Mouse (Mus musculus): ENCODE data around the gene Cox8c. TPM values are rescaled to one million over a fixed set of nuclear protein-coding genes. Genes with fewer than 3 reads are reported as not detected.

Gene Cox8c
- polyA plus RNA-seq, 1 experiment from 2014 or later, result not detected

DNA sequence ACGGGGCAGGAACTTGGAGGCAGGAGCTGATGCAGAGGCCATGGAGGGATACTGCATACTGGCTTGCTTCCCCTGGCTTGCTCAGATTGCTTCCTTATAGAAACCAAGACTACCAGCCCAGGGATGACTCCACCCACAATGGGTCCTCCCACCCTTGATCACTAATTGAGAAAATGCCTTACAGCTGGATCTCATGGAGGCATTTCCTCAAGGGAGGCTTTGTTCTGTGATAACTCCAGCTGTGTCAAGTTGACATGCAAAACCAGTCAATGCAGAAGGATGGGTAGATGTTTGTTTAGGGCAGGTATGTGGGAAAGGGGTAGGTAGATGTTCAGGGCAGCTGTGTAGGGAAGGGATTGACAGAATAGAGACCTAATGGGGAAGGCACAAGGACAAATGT lies 31.2 kb downstream of the Cox8c start:
- DNase-seq (ENCODE audit: low spot score), result no peak
- 66% methylated on average over 1 of the region's 1 CpGs for WGBS
- Histone ChIP-seq H3K36me3 (no peaks in the 10 kb centered on the region), H3K27ac (no peak overlapping the region), H3K4me1 (no peaks in the 10 kb centered on the region), H3K4me3 (no peak overlapping the region), H3K9me3 (replicated peaks) (no peaks in the 10 kb centered on the region), H3K27me3 (ENCODE audit: low read depth, poor library complexity, severe bottlenecking) (no peaks in the 10 kb centered on the region; the same call in 1 of the 2 replicates)

DNA sequence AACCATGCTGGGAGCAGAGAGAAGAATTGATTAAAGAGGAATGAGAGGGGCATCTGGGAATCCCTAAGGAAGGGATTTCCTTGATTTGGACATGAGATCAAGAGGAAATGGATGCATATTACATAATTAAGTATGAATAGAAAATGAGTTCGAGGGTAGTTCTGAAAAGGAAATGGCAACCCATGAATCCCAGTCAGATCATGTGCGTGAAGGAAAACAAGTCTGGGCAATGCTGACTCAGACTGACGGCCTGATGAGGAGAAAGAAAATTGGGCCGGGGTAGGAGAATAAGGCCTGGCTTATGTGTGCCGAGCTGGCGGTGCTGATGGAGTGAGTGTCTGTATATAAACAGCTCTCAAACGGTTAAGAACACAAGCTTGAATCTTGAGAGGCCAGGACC lies 31.7 kb downstream of the Cox8c start:
- H3K4me1 ChIP-seq, result no peaks in the 10 kb centered on the region
- H3K4me3 ChIP-seq, result no peak overlapping the region
- no peak for DNase-seq (ENCODE audit: low spot score)
- no peaks in the 10 kb centered on the region for H3K9me3 ChIP-seq (replicated peaks)
- no peaks in the 10 kb centered on the region for H3K36me3 ChIP-seq
- H3K27me3 ChIP-seq (ENCODE audit: low read depth, poor library complexity, severe bottlenecking), result no peaks in the 10 kb centered on the region; the same call in 1 of the 2 replicates
- no peak overlapping the region for H3K27ac ChIP-seq
- 90% methylated on average over 7 of the region's 7 CpGs for WGBS

DNA sequence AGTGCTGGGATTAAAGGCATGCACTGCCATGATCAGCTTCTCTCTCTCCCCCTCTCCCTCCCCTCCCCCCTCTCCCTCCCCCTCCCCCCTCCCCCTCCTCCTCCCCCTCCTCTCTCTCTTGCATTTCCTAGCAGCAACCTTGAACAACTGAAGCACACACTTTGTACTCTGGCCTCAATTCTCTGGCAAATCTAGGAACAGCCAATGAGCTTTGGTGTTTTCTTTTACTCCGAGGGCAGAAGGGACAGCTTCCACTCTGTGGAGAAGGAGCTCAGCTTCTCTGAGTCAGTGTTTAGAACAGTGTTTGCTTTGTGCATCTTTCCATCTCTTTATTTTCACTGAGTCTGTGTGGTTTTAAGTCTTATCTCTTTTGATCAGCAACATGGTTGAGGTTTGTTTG lies 36.8 kb downstream of the Cox8c start:
- Histone ChIP-seq H3K27me3 (ENCODE audit: low read depth, poor library complexity, severe bottlenecking) (no peaks in the 10 kb centered on the region), H3K9me3 (replicated peaks) (no peaks in the 10 kb centered on the region), H3K4me1 (no peaks in the 10 kb centered on the region), H3K4me3 (no peak overlapping the region), H3K36me3 (no peaks in the 10 kb centered on the region), H3K27ac (no peak overlapping the region)
- WGBS, result 72% methylated on average over 1 of the region's 1 CpGs
- no peak for DNase-seq (ENCODE audit: low spot score)

DNA sequence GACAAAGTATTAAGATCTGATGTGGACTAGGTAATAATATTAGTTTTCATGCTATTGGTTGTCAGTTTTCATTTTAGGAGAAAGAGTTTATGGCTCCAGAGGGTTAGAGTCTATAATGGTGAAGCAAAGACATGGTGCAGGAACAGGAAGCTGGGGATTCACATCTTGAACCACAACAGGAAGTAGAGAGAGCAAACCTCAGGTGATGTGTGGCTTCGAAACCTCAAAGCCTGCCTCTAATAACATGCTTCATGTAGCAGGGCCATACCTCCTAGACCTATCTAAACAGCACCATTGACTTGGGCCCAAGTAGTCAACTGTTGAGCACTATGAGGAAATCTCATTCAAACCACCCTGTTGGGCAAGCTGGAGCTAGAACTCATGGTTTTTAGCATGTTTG lies 46.5 kb downstream of the Cox8c start:
- Histone ChIP-seq H3K4me3 (no peak overlapping the region), H3K36me3 (no peaks in the 10 kb centered on the region), H3K27ac (no peak overlapping the region), H3K9me3 (replicated peaks) (no peaks in the 10 kb centered on the region), H3K27me3 (ENCODE audit: low read depth, poor library complexity, severe bottlenecking) (peaks cover 37% of the 10 kb centered on the region), H3K4me1 (peaks cover 15% of the 10 kb centered on the region)
- 100% methylated on average over 1 of the region's 1 CpGs for WGBS
- no peak for DNase-seq (ENCODE audit: low spot score)

DNA sequence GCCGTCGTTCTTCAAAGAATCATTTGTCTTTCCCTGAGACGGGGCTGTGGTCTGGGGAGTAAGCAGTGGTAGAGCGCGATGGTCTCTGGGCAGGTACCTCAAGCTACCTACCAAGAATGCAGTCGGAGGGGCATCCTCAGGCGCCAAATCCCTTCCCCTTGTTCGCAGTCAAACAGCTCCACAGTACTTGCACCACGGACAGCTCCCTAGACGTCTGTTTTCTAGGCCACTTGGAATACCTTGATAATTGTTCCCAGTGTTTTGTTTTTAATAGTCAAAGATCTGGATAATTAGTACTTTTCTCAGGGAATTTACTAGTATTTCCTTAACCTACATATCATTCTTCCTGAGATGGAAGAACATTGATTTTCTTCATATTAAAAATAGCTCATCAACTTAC lies 48.7 kb downstream of the Cox8c start:
- H3K9me3 ChIP-seq (replicated peaks), result no peaks in the 10 kb centered on the region
- 27% methylated on average over 10 of the region's 10 CpGs for WGBS
- peaks cover 37% of the 10 kb centered on the region for H3K27me3 ChIP-seq (ENCODE audit: low read depth, poor library complexity, severe bottlenecking)
- H3K27ac ChIP-seq, result no peak overlapping the region
- DNase-seq (ENCODE audit: low spot score), result no peak
- H3K4me3 ChIP-seq, result no peak overlapping the region
- no peaks in the 10 kb centered on the region for H3K36me3 ChIP-seq
- H3K4me1 ChIP-seq, result peaks cover 15% of the 10 kb centered on the region

DNA sequence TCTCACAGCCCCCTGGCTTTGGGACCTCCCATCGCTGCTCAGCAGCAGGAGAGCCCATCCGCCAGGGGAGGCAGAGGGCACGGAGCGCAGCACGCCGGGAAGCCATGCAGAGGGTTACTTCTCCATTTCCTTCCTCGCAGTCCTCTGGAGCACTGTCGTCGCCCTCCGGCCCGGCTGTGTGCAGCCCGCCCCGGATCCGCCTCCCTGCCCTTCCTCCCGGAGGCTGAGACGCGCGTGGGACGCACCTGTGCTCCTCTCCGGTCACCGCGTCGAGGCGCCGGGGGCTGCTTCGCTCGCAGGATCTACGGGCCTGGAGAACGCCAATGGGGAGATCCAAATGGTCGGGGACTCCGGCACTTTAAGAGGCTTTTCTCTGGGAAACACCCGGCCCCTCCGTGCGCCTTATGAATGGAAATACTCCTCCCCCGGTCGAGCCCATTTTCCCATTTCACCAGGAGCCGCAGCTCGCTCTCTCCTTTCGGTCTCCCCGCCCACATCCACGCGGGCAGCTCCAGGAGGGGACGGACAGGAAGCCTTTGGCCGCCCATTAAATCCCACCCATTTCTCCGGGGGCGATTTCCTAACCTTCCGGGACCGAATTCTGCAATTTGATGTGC lies 49.8 kb downstream of the Cox8c start, which contains the start of gene Unc79:
Gene Unc79, plus strand, starts transcription at position 82 of the 617 bp plus-strand sequence.
- Histone ChIP-seq H3K27ac (no peak within 1 kb of the TSS), H3K36me3 (no peaks in the 10 kb centered on the region), H3K9me3 (replicated peaks) (no peaks in the 10 kb centered on the region), H3K4me3 (peak within 1 kb of the TSS; percentile 58), H3K4me1 (peaks cover 15% of the 10 kb centered on the region), H3K27me3 (ENCODE audit: low read depth, poor library complexity, severe bottlenecking) (peaks cover 37% of the 10 kb centered on the region)
- under 1% methylated on average over 48 of the region's 48 CpGs for WGBS
- peak; percentile 47 for DNase-seq (ENCODE audit: low spot score)

DNA sequence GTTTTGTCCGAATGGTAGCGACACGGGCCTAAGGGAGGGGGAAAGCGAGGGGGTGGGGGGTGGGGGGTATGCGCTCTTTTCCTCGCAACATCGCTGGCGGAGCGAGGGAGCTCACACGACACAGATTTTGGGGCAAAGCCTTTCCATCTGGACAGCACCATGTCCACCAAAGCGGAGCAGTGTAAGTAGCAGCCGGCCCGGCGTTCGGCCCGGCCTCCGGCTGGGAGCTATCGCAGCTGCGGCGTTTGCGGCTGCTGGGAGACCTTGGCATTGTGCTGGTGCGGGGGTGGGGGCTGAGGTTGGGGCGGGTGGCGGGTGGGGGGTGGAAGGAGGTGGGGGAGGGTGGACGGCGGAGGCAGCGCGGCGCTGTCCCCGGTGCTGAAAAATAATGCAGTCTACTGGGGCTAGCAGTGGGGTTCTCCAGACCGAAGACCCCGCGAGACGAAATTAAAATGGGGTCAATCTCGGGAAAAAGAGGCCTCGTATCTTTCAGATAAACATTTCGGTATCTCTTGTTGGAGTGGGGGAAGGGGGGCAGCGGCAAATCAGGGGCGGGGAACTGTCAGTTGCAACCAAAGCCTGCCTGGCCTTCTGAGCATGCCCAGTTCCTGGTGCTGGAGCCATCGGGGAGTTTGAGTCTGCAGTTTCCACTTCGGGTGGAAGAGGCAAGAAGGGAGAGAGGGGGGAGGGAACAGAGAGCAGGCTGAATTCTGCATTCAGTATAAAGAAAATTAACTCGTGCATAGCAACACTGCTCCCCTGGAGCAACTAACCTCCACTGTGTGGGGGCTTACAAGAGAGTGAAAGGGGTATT lies 50.5 kb downstream of the Cox8c start:
- WGBS, result under 1% methylated on average over 42 of the region's 42 CpGs
- H3K4me1 ChIP-seq, result peaks cover 15% of the 10 kb centered on the region
- H3K9me3 ChIP-seq (replicated peaks), result no peaks in the 10 kb centered on the region
- peak overlapping the region; percentile 58 for H3K4me3 ChIP-seq
- no peaks in the 10 kb centered on the region for H3K36me3 ChIP-seq
- peak; percentile 82 for DNase-seq (ENCODE audit: low spot score)
- H3K27me3 ChIP-seq (ENCODE audit: low read depth, poor library complexity, severe bottlenecking), result peaks cover 37% of the 10 kb centered on the region
- H3K27ac ChIP-seq, result no peak overlapping the region

Other genes with a start within 250 kb of the Cox8c start
- 9.7 and 11.0 TPM in 2 replicates for gene Itpk1, start 194.4 kb upstream of the Cox8c start, polyA plus RNA-seq (2016; fragmentation: Nextera tagmentation; extraction: Ambion mirVana)
- gene Moap1, start 155.7 kb upstream of the Cox8c start, polyA plus RNA-seq (2016; fragmentation: Nextera tagmentation; extraction: Ambion mirVana), result 34.8 and 38.8 TPM in 2 replicates
- gene Tmem251, start 155.6 kb upstream of the Cox8c start, polyA plus RNA-seq (2016; fragmentation: Nextera tagmentation; extraction: Ambion mirVana), result 11.7 TPM in 2 replicates
- not detected in 2 replicates for gene Gm28051, start 141.6 kb upstream of the Cox8c start, polyA plus RNA-seq (2016; fragmentation: Nextera tagmentation; extraction: Ambion mirVana)
- 46.1 and 52.2 TPM in 2 replicates for gene Gon7, start 141.5 kb upstream of the Cox8c start, polyA plus RNA-seq (2016; fragmentation: Nextera tagmentation; extraction: Ambion mirVana)
- gene Ubr7, start 141.3 kb upstream of the Cox8c start, polyA plus RNA-seq (2016; fragmentation: Nextera tagmentation; extraction: Ambion mirVana), result 55.8 and 56.5 TPM in 2 replicates
- 29.5 and 33.8 TPM in 2 replicates for gene Gm20604, start 140.6 kb upstream of the Cox8c start, polyA plus RNA-seq (2016; fragmentation: Nextera tagmentation; extraction: Ambion mirVana)
- 14.4 and 18.2 TPM in 2 replicates for gene Btbd7, start 20.8 kb upstream of the Cox8c start, polyA plus RNA-seq (2016; fragmentation: Nextera tagmentation; extraction: Ambion mirVana)
- gene Unc79, start 49.5 kb downstream of the Cox8c start, polyA plus RNA-seq (2016; fragmentation: Nextera tagmentation; extraction: Ambion mirVana), result 0.05 TPM in 2 replicates